Mouse (Mus musculus) forebrain, embryonic 12.5 days (tissue): Measurements from ENCODE around the gene Olfr785. TPM values are rescaled to one million over a fixed set of nuclear protein-coding genes. Genes with fewer than 3 reads are reported as not detected.
"Not testable (repeated sequence)": the region's sequence is repeated elsewhere in the genome, so short reads cannot be mapped to it uniquely, and the experiment has no call there.

ENCODE experiments used
- ATAC-seq: fragments of 200-750 bp; cut with Nextera tagmentation; 2 replicates; pipeline ENCODE4 v1.8.0; 2017; ENCODE audit warnings: moderate TSS enrichment; ENCODE audit not compliant: low FRiP score
- H3K27ac ChIP-seq: fragments of 300-500 bp; sonication (generic); 2 replicates; pipeline ENCODE4 v1.5.1; 2016; ENCODE audit warnings: mild to moderate bottlenecking
- H3K27me3 ChIP-seq: fragments of 300-500 bp; sonication (generic); 2 replicates; pipeline ENCODE4 v1.6.1; 2016; ENCODE audit warnings: mild to moderate bottlenecking
- H3K36me3 ChIP-seq: fragments of 300-500 bp; sonication (generic); replicated peaks from 2 replicates; pipeline ENCODE4 v1.6.1; 2016; ENCODE audit warnings: mild to moderate bottlenecking
- H3K4me1 ChIP-seq: fragments of 300-500 bp; sonication (generic); 2 replicates; pipeline ENCODE4 v1.6.1; 2016
- H3K4me2 ChIP-seq: fragments of 300-500 bp; sonication (generic); 2 replicates; pipeline ENCODE4 v1.6.1; 2016; ENCODE audit warnings: mild to moderate bottlenecking, moderate library complexity
- H3K4me3 ChIP-seq: fragments of 300-500 bp; sonication (generic); replicated peaks from 2 replicates; pipeline ENCODE4 v1.5.1; 2016; ENCODE audit warnings: mild to moderate bottlenecking
- H3K9ac ChIP-seq: fragments of 300-500 bp; sonication (generic); 2 replicates; pipeline ENCODE4 v1.6.1; 2016; ENCODE audit warnings: mild to moderate bottlenecking
- H3K9me3 ChIP-seq: fragments of 300-500 bp; sonication (generic); 2 replicates; pipeline ENCODE4 v1.6.1; 2016
- WGBS: fragments of 180-500 bp; shearing (Covaris S2); methylation state at CpG from one replicate; pipeline ENCODE4 v1.1.7; 2016; 5-methylcytosine and 5-hydroxymethylcytosine counted together
- polyA plus RNA-seq: library from polyadenylated mRNA; unstranded; fragments of >200 nt; fragmentation: Nextera tagmentation; extraction: Ambion mirVana; gene quantifications from 2 replicates; pipeline ENCODE4 v1.2.1, GENCODE M21; 2016

The Olfr785 gene
- not detected in 2 replicates for polyA plus RNA-seq

GRCm38 (mm10) chr10:129405126-129405525, at the start of gene Olfr785:
Gene Olfr785, plus strand, starts transcription at chr10:129405426.
- Histone ChIP-seq H3K27me3 (no peaks in the 10 kb centered on the region), H3K9me3 (no peaks in the 10 kb centered on the region), H3K9ac (no peak within 1 kb of the TSS), H3K36me3 (no peaks in the 10 kb centered on the region), H3K4me1 (no peaks in the 10 kb centered on the region), H3K27ac (no peak within 1 kb of the TSS), H3K4me2 (no peak within 1 kb of the TSS), H3K4me3 (no peak within 1 kb of the TSS)
- 70% methylated on average over 2 of the region's 2 CpGs for WGBS
- ATAC-seq: no peak

GRCm38 (mm10) chr10:129356496-129356895, 48.7 kb upstream of the Olfr785 start:
- H3K9me3 ChIP-seq, H3K4me2 ChIP-seq, H3K27me3 ChIP-seq, H3K27ac ChIP-seq, H3K4me1 ChIP-seq, ATAC-seq, H3K36me3 ChIP-seq, H3K4me3 ChIP-seq, H3K9ac ChIP-seq: not testable (repeated sequence)
- 73% methylated on average over 4 of the region's 4 CpGs for WGBS

- no peak overlapping the region for H3K4me2 ChIP-seq
- H3K9me3 ChIP-seq: no peaks in the 10 kb centered on the region
- H3K4me1 ChIP-seq: no peaks in the 10 kb centered on the region
- WGBS: 85% methylated on average over 5 of the region's 5 CpGs
- H3K36me3 ChIP-seq: no peaks in the 10 kb centered on the region
- H3K27ac ChIP-seq: no peak overlapping the region
- ATAC-seq: no peak
- no peak overlapping the region for H3K9ac ChIP-seq
- no peak overlapping the region for H3K4me3 ChIP-seq
- no peaks in the 10 kb centered on the region for H3K27me3 ChIP-seq
Observed at GRCm38 (mm10) chr10:129357307-129357706, 47.9 kb upstream of the Olfr785 start.

GRCm38 (mm10) chr10:129374051-129374450, 31.2 kb upstream of the Olfr785 start:
- H3K27ac ChIP-seq, H3K9ac ChIP-seq, H3K9me3 ChIP-seq, H3K4me2 ChIP-seq, H3K4me1 ChIP-seq, H3K27me3 ChIP-seq, H3K4me3 ChIP-seq, ATAC-seq, H3K36me3 ChIP-seq: not testable (repeated sequence)
- 91% methylated on average over 5 of the region's 5 CpGs for WGBS

DNA sequence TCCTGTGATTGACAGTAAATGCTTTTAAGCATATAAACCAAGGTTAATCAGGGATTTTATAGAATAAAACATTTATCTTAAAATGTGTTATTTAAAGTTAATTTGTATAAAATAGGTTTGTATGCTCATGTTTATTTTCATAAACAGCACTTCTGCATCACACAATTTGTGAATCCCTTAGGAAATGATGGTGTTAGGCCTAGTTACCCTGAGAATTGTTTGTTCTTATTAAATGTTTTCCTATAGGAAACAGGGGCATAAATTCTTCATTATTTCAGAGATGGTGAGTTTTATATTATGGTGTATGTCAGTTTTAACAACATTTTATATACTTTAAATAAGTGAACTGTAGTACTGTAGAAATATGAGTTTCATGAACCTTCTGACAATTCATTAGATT, 21.4 kb upstream of the Olfr785 start, which contains the start of gene Olfr784:
Gene Olfr784, plus strand, starts transcription at position 301 of the 400 bp plus-strand sequence.
- Histone ChIP-seq H3K4me2 (no peak within 1 kb of the TSS), H3K4me1 (no peaks in the 10 kb centered on the region), H3K27ac (no peak within 1 kb of the TSS), H3K4me3 (no peak within 1 kb of the TSS), H3K27me3 (no peaks in the 10 kb centered on the region), H3K9me3 (no peaks in the 10 kb centered on the region), H3K36me3 (no peaks in the 10 kb centered on the region), H3K9ac (no peak within 1 kb of the TSS)
- ATAC-seq: no peak

DNA sequence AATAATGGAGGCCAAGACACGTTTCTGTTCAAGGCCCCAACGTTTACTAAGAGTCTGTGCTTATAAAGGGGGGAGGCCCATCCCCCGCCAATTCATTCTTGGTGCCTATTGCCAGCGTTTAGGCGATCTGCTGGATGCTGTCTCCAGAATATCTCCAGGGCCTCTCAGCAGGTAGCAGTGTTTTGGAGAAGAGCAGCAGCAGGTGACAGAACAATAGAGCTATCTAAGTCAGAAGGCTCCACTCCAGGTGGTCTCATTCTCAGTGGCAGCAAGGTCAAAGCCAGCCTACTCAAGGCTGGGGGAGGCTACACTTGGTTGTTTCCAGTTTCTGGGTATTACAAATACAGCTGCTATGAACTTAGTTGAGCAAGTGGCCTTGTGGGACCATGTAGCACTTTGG, 4.3 kb upstream of the Olfr785 start:
- Histone ChIP-seq H3K36me3 (no peaks in the 10 kb centered on the region), H3K9ac (no peak overlapping the region), H3K27me3 (no peaks in the 10 kb centered on the region), H3K4me3 (no peak overlapping the region), H3K27ac (no peak overlapping the region), H3K9me3 (no peaks in the 10 kb centered on the region), H3K4me1 (no peaks in the 10 kb centered on the region), H3K4me2 (no peak overlapping the region)
- ATAC-seq: no peak
- WGBS: 50% methylated on average over 5 of the region's 5 CpGs

DNA sequence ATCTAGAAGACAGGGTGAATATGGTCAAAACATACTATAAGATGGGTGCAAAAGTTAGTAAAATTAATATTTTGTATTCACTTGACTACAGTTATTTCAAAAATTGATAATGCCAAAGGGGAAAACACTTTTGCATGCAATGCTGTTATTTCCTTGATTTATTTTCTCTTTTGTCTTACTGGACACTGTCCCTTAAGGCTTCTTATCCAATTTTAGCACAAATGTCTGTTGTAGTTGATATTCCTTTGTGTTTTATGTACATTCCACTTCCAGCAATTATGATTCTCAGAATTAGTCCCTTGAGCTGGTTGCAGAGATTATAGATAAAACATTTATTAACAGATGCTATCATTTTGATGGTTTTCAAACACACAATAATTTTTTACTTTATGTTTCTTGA, 21.8 kb downstream of the Olfr785 start, which contains the start of gene Olfr786:
Gene Olfr786, plus strand, starts transcription at position 301 of the 400 bp plus-strand sequence.
- no peak within 1 kb of the TSS for H3K27ac ChIP-seq
- no peak for ATAC-seq
- H3K27me3 ChIP-seq: no peaks in the 10 kb centered on the region
- no peak within 1 kb of the TSS for H3K4me3 ChIP-seq
- H3K4me2 ChIP-seq: no peak within 1 kb of the TSS
- no peaks in the 10 kb centered on the region for H3K9me3 ChIP-seq
- H3K4me1 ChIP-seq: no peaks in the 10 kb centered on the region
- H3K36me3 ChIP-seq: no peaks in the 10 kb centered on the region
- H3K9ac ChIP-seq: no peak within 1 kb of the TSS

Other genes with a start within 250 kb of the Olfr785 start
- not detected in 2 replicates for gene Olfr771, start 240.7 kb upstream of the Olfr785 start, polyA plus RNA-seq
- not detected in 2 replicates for gene Olfr772, start 227.5 kb upstream of the Olfr785 start, polyA plus RNA-seq
- gene Olfr773, start 218.0 kb upstream of the Olfr785 start, polyA plus RNA-seq: not detected in 2 replicates
- gene Olfr774, start 169.2 kb upstream of the Olfr785 start, polyA plus RNA-seq: not detected in 2 replicates
- not detected in 2 replicates for gene Olfr775, start 157.0 kb upstream of the Olfr785 start, polyA plus RNA-seq
- gene Olfr776, start 146.3 kb upstream of the Olfr785 start, polyA plus RNA-seq: not detected in 2 replicates
- gene Olfr777, start 133.9 kb upstream of the Olfr785 start, polyA plus RNA-seq: not detected in 2 replicates
- gene Olfr780, start 87.3 kb upstream of the Olfr785 start, polyA plus RNA-seq: not detected in 2 replicates
- not detected in 2 replicates for gene Olfr781, start 76.6 kb upstream of the Olfr785 start, polyA plus RNA-seq
- gene Olfr782, start 56.6 kb upstream of the Olfr785 start, polyA plus RNA-seq: not detected in 2 replicates
- gene Olfr784, start 21.3 kb upstream of the Olfr785 start, polyA plus RNA-seq: 0.12 and 0.17 TPM in 2 replicates
- gene Olfr786, start 21.9 kb downstream of the Olfr785 start, polyA plus RNA-seq: not detected in 2 replicates
- gene Olfr787, start 56.4 kb downstream of the Olfr785 start, polyA plus RNA-seq: not detected in 2 replicates
- not detected in 2 replicates for gene Olfr788, start 65.6 kb downstream of the Olfr785 start, polyA plus RNA-seq
- not detected in 2 replicates for gene Olfr789, start 79.3 kb downstream of the Olfr785 start, polyA plus RNA-seq
- not detected in 2 replicates for gene Olfr790, start 93.1 kb downstream of the Olfr785 start, polyA plus RNA-seq
- gene Olfr791, start 116.4 kb downstream of the Olfr785 start, polyA plus RNA-seq: not detected in 2 replicates
- gene Olfr792, start 133.7 kb downstream of the Olfr785 start, polyA plus RNA-seq: not detected in 2 replicates
- gene Olfr794, start 162.2 kb downstream of the Olfr785 start, polyA plus RNA-seq: not detected in 2 replicates
- gene Olfr796, start 207.1 kb downstream of the Olfr785 start, polyA plus RNA-seq: not detected in 2 replicates
- not detected in 2 replicates for gene Olfr798, start 222.5 kb downstream of the Olfr785 start, polyA plus RNA-seq
- not detected in 2 replicates for gene Olfr799, start 232.1 kb downstream of the Olfr785 start, polyA plus RNA-seq